Comparison of ENCODE assay signal across 8 mouse cellular contexts in genomic region chr1:64448090-64448489, GRCm38 (mm10).
A peak's percentile ranks its signal among the peaks of the same experiment; 100 is the strongest.
DNase-seq lines count a peak whose midpoint lies in the region; ATAC-seq lines count a peak whose summit lies in the region.

No protein-coding gene starts in this region.

- DNase-seq in liver: peak; percentile 22
- DNase-seq in liver, embryonic 11.5 days (ENCODE audit: low spot score): no peak
- peak; percentile 92 for DNase-seq in NIH3T3 (ENCODE audit: low read depth)
- DNase-seq in cerebellum, adult 9-11 months: peak; percentile 54
- peak; percentile 72 to 86 for DNase-seq in heart, postnatal 10 days
- DNase-seq in left cerebral cortex, postnatal 4 days: peak; percentile 50
- peak; percentile 34 for DNase-seq in retina, adult 2 months (ENCODE audit: low read depth, low spot score)
- no peak for DNase-seq in ovary, postnatal 10 days (ENCODE audit: low spot score)

- H3K4me1 ChIP-seq in liver, embryonic 11.5 days (replicated peaks; ENCODE audit: control insufficient read depth, insufficient read depth, low read length): no peaks in the 10 kb centered on the region

- H3K4me2 ChIP-seq in liver, embryonic 11.5 days: no peak overlapping the region

- ATAC-seq in liver, embryonic 11.5 days (replicated peaks; ENCODE audit: low FRiP score): no peak

- H3K9me3 ChIP-seq in liver, embryonic 11.5 days (ENCODE audit: control insufficient read depth, low read length): no peaks in the 10 kb centered on the region

- no peaks in the 10 kb centered on the region for H3K36me3 ChIP-seq in liver, embryonic 11.5 days (ENCODE audit: control insufficient read depth, insufficient read depth, low read length)

- H3K27ac ChIP-seq in liver, embryonic 11.5 days (ENCODE audit: low read depth, low read length): no peak overlapping the region

- intact Hi-C loops in heart, postnatal 10 days (cut with DNase I): loop anchor here (2.0 to 10.0 kb wide), 7 partner anchors 146 to 789 kb away; partner anchors contain the start of gene Ccnyl1
- intact Hi-C loops in left cerebral cortex, postnatal 4 days (cut with DNase I): loop anchor here (2.0 to 5.0 kb wide), 3 partner anchors 496 to 787 kb away; no protein-coding TSS in a partner anchor

- WGBS in liver, embryonic 11.5 days: 2% methylated on average over 5 of the region's 5 CpGs

- H3K4me3 ChIP-seq in liver, embryonic 11.5 days (ENCODE audit: low read depth, low read length): no peak overlapping the region

- no peaks in the 10 kb centered on the region for H3K27me3 ChIP-seq in liver, embryonic 11.5 days (replicated peaks; ENCODE audit: control insufficient read depth, insufficient read depth, low read length)

- no peak overlapping the region for H3K9ac ChIP-seq in liver, embryonic 11.5 days (ENCODE audit: low read depth, low read length)

Comparison
In these comparisons a context has a peak if more than half of its experiments do, and no peak if none do; other contexts are left out.
1. DNase-seq: peak in liver (single experiment), NIH3T3 (single experiment), cerebellum, adult 9-11 months (single experiment), heart, postnatal 10 days (2 of 2), left cerebral cortex, postnatal 4 days (single experiment) and retina, adult 2 months (single experiment); none in liver, embryonic 11.5 days (single experiment) and ovary, postnatal 10 days (single experiment).